Mouse (Mus musculus): Measurements from ENCODE around the gene Gm4881.

Gene Gm4881

DNA sequence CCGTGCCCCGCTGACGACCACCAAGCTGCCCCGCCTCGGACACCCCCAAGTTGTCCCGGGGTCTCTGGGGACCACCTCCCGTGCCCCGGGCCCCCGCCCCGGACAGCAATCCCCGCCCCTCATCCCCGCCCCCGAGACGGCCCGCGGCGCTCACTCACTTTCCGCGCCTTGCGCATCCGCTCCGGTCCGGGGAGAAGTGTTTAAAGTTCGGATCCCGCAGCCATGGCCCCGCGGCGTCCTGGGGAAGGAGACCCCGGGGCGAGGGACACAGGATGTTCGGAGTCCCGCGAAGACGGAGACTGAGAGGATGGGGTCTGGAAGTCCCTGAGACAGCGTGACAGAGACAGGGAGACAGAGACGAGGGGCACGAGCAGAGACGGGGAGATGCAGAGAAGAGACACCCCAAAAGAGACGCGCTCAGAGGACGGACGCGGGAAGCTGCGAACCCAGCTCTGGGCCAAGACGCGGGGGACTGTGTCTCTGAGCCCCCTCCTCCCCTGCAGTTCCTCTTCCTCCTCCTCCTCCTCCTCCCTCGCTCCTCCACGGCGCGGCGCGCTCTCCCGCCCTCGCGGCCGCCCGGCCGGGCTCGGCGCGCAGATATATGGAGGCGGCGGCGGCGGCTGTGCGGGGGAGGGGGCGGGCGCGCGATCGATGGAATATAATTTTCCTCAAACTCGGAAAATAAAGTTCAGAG lies at the start of gene Gm4881:
Gene Gm4881, minus strand, starts transcription at position 238 of the 694 bp plus-strand sequence.
- DNase-seq (ENCODE audit: low spot score) = no peak

DNA sequence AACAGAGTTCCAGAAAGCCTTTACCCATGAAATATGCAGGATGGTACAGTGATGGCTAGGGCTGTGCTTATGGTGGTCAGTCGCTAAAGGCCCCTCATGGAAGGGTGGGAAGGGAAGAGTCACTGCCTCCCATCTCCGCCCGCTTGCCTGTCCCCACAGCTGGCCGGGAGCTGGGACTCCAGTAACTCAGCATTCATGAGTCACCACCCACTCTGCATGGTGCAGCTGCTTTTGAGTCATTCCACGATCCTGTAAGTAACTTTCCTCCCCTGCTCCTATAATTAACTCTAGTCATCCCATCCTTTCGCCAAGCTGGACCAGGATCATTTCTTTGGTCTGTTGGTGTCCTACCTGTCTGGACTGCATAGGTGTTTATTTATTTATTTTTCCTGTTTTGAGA lies 48.8 kb upstream of the Gm4881 start:
- DNase-seq (ENCODE audit: low spot score) = no peak

DNA sequence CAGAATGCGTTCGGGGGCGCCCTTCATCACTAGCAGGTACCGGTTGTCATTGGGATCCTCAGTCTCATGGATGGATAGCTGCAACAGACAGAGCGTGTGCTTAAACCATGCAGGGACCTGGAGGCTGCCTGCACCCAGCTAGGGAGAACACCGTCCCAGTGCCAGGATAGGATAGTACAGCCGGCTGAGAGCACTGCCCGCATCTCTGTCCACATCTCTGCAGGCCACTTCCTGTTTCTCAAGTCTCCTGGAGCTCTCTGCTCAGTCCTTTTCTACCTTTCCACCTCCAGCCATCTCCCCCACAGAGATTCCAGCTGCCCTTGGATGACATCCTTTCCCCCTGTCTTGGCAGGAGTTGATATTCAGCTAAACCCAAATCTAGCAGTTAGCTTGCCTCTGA lies 46.2 kb upstream of the Gm4881 start:
- DNase-seq (ENCODE audit: low spot score) = no peak

DNA sequence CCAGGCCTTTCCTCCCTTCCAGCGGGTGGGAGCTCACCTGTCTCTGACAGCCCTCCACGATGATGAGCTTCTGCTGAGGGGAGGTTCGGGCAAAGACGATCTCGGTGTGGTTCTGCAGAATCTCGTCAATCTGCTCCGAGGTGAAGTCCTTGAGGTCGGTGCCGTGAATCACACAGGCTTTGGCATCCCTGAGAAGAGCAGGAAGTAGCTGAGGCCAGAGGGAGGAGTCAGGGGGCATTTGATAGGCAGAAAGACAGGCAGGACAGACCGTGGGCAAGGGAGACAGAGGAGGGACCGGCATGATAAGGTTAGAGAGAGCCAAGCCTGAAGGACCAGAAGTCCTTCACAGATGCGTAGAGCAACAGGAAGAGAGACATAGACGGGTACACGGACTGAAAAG lies 43.6 kb upstream of the Gm4881 start:
- DNase-seq (ENCODE audit: low spot score) = no peak

DNA sequence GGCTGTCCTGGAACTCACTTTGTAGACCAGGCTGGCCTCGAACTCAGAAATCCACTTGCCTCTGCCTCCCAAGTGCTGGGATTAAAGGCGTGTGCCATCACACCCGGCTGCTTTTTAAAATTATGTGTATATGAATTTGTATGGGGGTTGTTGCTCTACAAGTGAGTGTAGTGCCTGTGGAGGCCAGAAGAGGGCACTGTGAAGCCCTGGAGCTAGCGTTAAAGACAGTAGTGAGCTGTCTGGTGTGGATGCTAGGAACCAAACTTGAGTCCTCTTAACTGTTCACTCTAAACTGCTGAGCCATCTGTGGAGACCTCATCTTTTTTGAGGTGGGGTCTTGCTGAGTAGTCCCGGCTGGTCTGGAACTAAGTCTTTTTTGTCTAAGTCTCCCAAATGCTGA lies 41.5 kb upstream of the Gm4881 start:
- DNase-seq (ENCODE audit: low spot score) = no peak

DNA sequence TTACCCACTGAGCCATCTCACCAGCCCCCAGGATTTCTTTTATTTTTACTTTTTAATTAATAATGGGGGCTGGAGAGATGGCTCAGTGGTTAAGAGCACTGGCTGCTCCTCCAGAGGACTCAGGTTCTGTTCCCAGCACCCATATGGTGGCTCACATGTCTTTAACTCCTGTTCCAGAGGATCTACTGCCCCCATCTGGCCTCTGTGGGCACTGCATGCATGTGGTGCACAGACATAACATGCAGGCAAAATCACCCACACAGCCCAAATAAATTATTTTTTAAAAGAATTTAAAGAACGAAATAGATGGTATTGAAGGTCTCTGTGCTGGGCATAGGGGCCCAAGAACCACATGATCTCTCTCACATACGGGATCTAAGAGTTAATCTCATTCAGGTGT lies 40.0 kb upstream of the Gm4881 start:
- DNase-seq (ENCODE audit: low spot score) = no peak

DNA sequence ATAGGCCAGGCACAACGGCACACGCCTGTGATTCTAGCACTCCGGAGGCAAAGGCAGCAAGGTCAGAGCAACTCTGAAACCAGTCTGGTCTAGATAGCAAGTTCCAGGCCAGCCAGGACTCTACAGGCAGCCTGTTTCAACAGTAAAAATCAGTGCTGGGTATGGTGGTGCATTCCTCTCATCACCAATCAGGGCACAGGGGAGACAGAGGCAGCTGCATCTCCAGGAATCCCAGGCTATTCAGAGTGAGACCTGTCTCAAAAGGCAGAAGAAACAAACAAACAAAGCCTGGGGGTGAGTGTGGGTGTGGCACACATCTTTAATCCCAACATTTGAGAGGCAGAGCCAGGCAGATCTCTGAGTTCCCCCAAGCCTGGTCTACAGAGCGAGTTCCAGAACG lies 39.1 kb upstream of the Gm4881 start:
- no peak for DNase-seq (ENCODE audit: low spot score)

DNA sequence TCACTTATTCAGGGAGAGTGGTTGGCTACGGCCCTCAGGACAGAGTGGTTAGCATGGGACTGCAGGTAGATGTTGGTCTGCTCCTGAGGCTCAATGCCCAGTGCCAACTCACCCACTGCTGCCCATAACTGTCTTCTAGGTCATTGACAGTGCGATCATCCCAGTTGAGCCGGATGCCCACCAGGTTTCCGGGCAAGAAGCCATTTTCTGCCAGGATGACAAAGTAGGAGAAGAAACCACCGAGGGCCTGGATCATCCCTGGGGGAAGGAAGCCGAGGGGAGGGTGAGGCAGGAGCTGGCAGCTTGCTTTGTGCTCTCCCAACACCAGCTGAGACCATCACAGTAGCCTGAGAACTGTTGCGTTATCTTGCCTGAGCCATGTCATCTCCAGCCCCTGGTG lies 36.1 kb upstream of the Gm4881 start:
- no peak for DNase-seq (ENCODE audit: low spot score)

DNA sequence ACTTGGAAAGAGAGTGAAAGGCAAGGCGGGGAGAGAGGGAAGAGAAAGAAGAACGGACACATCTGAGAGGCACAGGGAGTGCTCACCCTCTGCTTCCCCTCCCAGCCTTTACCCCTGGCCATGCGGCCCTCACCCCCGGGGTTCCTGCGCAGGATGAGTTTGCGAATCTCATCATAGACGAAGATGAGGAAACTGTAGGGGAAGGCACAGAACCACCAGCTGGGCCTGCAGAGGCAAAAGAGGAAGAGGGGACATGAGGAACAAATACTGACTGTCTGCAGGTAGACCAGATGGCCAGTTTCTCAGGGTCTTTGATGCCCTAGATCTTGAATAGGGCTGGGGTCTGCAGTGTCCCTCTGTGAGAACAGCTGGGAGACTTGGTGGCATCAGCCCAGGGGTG lies 34.5 kb upstream of the Gm4881 start:
- no peak for DNase-seq (ENCODE audit: low spot score)

DNA sequence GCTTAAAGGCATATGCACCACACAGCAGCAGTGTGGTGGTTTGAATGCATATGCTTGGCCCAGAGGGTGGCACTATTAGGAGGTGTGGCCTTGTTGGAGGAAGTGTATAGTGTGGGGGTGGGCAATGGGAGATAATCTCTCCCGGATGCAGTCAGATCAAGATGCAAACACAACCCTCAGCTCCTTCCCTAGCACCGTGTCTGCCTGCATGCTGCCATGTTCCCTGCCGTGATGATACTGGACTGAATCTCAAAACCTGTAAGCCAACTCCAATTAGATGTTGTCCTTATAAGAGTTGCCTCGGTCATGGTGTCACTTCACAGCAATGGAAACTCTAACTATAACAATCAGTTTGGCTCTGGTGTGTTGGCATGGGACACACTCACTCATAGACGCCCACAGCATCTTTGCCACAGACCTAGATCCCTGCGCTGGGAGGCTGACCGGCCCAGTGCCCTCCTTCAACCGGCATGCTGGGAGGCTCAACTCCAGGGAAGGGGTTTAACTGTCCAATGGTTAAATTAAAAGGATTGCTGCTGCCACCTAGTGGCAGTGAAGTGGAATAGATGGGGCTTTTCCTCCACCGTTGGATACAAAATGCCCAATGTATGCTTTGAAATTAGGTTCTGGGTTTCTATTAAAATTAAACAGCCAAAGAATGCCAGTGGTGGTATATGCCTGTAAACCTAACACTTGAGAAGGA lies 30.8 kb upstream of the Gm4881 start:
- DNase-seq (ENCODE audit: low spot score) = no peak

DNA sequence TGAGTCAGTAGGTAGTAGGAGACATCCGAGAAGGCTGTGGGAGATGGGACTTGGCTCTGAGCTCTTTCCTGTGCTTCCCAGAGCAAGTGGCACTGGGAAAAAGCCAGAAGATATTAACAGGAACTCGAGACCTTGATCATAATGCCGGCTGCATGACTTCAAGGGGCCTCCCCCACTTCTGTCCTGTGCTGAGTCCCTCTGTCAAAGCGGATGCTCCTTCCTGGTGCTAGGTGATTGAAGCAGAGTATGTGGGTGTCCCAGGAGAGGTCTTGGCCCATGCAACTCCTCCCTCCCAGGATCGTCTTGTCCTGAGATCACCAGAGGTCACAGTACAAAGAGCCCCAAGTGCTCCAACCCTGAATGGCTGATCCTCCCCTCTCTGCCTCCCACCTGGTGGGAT lies 29.6 kb upstream of the Gm4881 start:
- DNase-seq (ENCODE audit: low spot score) = no peak

DNA sequence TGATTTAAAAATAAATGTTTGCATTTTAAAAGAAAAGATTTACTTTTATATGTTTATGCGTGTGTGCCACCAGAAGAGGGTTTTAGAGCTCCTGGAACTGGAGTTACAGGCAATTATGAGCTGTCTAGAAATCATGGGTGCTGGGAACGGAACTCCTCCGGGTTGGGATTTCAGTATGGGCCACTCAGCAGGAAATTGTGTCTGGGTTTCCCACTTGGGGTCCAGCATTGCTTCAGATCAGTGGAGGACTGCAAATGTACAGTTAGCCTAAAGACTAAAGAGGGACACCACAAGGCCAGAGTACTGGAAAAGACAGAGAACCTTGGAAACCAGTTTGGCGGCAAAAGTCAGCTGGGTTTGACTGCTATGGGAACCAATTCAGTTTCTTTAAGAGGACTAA lies 28.9 kb upstream of the Gm4881 start:
- DNase-seq (ENCODE audit: low spot score) = no peak

DNA sequence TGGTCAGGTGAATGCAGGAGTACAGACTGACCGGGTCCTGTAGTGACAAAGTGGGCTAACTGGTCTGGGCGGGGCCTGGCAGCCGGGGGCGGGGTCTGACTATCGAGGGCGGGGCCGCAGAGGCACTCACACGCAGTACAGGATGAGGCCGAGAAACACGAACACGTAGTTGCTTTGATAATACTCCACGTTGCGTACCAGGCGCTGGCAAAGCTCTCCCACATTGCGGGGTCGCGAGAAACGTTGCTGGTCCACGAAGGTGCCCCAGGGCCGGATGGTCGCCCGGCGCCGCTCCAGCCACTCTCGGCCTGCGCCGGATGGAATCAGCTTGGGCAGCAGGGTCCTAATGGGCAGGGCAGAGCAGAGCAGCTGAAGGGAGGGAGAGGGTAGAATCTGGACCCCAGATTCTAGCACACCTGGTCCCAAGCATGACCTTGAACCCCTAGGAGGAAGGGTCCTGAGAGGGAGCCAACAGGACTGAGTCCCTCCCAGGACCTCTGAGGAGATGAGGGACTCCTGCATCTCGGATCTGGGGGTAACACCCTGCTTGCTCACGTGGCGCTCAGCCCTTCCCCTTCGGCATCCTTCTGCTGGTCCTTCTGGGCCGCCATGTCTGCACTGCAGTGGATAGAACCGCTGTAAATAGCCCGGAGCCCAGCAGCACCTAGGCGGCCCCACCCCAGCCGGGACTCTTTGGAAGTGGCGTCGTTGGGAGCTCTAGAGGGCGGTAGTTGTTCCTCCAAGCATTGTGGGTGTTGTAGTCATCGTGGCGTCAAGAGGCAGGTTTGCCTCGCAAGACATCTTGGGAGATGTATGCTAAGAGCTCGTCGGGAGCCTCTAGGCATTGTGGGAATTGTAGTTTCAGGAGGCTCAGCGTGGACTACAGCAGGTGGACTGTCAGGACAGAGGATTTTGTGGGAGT lies 27.9 kb upstream of the Gm4881 start, which contains the start of gene Rabac1:
Gene Rabac1, minus strand, starts transcription at position 783 of the 922 bp plus-strand sequence.
- DNase-seq (ENCODE audit: low spot score) = peak; percentile 93

DNA sequence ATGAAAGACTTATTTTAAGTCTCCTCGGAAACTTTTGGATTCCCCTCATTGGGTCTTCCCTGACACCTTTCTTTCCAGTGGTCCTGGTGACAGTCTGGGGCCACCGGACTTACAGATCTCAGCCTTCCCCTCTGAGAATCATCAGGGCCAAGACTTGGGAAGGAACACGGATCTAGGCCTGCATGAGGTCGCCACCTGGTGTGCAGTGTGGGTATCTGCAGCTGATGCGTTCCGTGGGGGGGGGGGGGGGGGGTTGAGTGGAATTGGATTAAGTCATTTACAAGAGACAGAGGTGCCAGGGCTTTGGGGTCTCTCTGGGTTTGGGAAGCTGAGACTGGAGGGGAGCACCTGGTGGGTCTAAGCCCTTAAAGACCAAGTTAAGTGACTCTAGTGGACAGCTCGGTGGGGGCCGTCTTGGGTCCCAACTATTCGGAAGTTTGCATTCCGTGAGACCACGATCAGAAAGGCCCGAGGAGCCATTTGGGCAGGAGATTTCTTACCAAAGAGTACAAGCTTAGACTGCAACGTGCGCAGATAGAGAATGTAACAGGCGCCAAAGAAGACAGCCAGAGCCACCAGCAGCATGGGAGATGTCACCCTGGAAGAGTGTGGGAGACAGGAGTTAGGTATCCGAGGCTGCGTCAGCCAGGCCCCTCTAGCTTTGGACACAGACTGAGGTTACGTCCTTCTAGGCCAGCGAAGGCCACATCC lies 27.1 kb upstream of the Gm4881 start:
- peak; percentile 35 for DNase-seq (ENCODE audit: low spot score)

DNA sequence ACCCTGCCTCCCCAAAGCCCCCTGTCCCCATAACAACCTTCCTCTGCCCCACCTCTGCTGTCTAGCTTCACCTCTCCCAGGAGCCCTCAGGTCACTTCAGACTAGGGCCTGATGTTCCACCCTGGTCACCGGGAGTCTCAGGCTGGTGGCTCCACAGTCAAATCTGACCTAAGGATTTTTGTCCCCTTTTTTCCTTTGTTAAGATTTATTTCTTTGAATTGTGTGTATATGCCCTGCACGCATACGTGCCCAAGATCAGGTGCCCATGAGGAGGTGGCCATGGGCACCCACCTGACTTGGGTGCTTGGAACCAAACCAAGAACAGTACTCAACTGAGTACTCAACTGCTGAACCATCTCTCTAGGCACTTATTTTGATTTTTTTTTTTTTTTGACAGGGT lies 26.0 kb upstream of the Gm4881 start:
- DNase-seq (ENCODE audit: low spot score) = no peak

DNA sequence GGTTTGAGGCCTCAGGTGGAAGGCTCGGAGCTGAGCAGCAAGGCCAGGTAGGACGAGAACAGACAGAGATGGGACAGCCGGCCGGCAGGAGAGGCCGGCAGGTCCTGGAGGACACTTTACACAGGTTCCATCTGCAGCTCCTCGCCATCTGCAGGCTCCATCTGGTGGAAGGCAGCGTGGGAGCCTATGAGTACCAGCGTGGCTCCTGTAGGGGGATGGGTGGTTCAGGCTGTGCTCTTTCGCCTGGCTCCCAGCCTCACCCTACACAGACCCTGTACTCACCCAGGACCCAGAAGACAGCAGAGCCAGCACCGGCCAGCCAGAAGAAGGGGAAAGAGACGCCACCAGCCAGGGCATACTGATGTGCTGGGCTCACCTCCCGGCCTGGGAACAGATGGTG lies 25.5 kb upstream of the Gm4881 start:
- DNase-seq (ENCODE audit: low spot score) = no peak

DNA sequence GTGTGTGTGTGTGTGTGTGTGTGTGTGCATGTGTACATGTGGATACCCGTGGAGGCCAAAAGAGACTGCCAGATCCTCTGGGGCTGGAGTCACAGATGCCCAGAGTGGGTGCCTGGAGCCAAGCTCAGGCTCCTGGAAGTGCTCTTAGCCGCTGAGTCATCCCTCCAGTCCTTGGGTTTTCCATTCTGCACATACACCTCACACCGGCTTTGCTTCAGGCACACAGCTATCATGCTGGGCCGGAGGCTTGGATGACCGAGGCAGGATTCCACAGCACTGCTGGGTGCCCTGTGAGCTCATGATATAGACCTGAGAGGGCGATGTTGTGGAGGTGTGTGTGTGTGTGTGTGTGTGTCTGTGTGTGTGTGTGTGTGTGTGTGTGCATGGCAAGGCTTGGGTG lies 24.2 kb upstream of the Gm4881 start:
- no peak for DNase-seq (ENCODE audit: low spot score)

DNA sequence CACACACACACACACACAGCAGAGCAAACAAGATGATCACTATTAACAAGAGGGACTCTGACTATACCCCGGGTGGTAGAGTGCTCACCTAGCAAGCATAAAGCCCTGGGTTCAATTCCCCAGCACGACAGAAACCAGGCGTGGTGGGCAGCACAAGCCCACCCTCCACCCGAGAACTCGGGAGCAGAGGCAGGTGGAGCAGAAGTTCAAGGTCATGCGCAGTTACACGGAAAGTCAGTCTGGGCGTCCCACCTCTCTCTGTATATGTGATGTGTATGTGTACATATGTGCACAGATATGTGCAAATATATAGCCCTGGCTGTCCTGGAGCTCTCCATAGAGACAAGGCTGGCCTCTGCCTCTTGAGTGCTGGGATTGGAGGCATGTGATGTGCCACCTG lies 23.7 kb upstream of the Gm4881 start:
- no peak for DNase-seq (ENCODE audit: low spot score)

DNA sequence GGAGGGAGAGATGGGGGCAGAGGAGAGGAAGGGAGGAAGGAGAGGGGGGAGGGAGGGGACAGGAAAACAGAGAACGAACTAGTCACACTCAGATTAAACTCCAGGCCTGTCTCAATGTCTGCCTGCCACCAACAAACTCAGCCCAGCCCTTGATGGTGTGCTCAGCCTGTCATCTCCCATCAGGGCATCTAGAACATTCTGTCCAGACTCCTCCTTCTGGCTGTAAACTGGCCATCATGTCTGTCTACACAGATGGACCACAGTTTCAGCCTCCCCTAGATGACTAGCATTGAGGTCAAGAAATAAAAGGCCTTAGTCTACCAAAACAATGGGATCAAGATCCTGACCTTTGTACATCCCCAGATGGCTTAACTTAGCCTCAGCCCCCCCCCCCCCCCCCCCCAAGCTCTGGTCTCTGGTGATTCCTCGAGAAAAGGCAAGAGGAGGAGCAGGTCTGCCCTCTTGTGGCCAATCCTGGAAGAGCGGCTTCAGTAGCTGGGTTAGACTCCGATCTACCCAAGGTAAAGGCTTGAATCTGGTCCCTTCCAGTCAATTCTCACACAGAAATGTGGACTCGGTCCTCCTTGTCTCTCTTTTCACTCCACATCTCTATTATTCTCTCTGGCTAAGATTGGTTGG lies 20.7 kb upstream of the Gm4881 start:
- peak; percentile 82 for DNase-seq (ENCODE audit: low spot score)

DNA sequence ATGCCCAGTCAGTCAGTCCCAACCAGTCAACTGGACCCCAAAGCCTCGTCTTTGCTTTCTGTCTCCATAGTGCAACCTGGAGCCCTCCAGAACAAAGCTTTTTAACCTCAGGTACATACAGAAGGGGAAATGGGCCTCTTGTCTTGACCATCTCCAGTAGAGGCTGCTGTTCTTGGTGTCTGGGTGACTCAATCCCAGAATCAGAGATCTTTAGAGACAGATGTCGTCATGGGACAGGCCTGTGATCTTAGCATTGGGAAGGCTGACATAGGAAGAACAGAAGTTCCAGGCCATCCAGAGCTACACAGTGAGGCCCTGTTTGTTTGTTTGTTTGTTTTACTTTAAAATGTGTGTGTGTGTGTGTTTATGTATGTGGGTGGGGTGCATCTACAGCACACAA lies 20.0 kb upstream of the Gm4881 start:
- DNase-seq (ENCODE audit: low spot score) = no peak

DNA sequence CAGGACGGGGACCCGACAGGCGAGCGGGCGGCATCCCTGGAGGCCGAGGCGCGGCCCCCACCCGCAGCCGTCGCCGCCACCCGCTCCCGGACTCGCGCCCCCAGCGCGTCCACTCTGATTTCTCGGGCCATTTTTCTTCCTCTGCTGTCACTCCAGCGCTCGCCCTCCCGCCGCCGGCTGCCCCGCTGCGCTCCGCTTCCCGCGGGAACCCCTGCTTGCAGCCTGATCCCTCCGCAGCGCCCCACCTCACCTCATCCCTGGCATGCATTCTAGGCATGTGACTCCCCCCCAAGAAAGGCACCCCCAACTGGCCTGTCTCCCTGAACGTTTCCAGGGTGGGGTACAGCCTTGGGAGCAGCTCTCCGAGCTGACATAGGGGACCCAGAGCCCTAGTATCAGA lies 10.9 kb upstream of the Gm4881 start:
- no peak for DNase-seq (ENCODE audit: low spot score)

DNA sequence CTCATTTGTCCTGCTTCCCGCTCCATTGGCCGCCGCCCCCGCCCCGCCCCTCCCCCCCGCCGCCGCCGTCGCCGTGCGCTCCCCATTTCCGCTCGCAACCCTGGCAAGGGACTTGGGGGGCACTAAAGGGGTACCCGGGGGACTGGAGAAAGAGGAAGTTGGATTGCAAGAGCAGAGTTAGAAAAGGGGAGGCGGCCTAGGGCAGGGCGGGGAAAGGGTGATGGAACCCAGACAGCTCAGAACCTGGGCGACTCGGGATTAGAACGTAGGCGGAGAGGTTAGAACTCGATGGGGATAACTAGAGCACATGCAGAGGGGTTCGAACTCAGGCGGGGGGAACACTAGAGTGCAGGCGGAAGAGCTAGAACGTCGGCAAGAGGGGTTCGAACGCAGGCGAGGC lies 10.2 kb upstream of the Gm4881 start:
- no peak for DNase-seq (ENCODE audit: low spot score)
